Mouse (Mus musculus) heart, adult 2 months (tissue): Measurements from ENCODE around the gene Clybl.

ENCODE experiments used
- CTCF ChIP-seq: fragments of 200-600 bp; IDR thresholded peaks from 2 replicates; pipeline ENCODE4 v1.8.1; 2022; ENCODE audit warnings: antibody characterized with exemption, mild to moderate bottlenecking, moderate library complexity
- EP300 ChIP-seq: fragments of 200-500 bp; IDR thresholded peaks from 2 replicates; pipeline ENCODE4 v1.6.1; 2011; ENCODE audit warnings: low read depth, low read length, control low read depth; ENCODE audit not compliant: insufficient read depth
- POLR2A ChIP-seq: fragments of 200-500 bp; IDR thresholded peaks from 2 replicates; pipeline ENCODE4 v1.6.1; 2011; ENCODE audit warnings: mild to moderate bottlenecking, low read depth, low read length, control low read depth; ENCODE audit not compliant: insufficient read depth

- no peak for TF ChIP-seq POLR2A
- no peak for TF ChIP-seq CTCF
- TF ChIP-seq EP300, result no peak
These were observed 246.2 kb downstream of the Clybl start for GRCm38 (mm10) chr14:122427654-122428053.
